Mouse (Mus musculus): Measurements from ENCODE around the gene Tmem147. TPM values are rescaled to one million over a fixed set of nuclear protein-coding genes. Genes with fewer than 3 reads are reported as not detected.

The Tmem147 gene
- total RNA-seq, 2 experiments from 2014 or later: 119 to 130 TPM

Other genes starting within 250 kb of the Tmem147 start
- gene Prodh2, start 235.9 kb downstream of the Tmem147 start, total RNA-seq (2021): not detected
- gene Arhgap33, start 194.5 kb downstream of the Tmem147 start, total RNA-seq (2021): 100 to 1,000 TPM; 190 to 213 TPM
- gene Hspb6, start 177.4 kb downstream of the Tmem147 start, total RNA-seq (2021): 1 to 10 TPM; 5.1 to 6.4 TPM
- 1 to 10 TPM; 5.2 to 5.5 TPM for gene Proser3, start 177.2 kb downstream of the Tmem147 start, total RNA-seq (2021)
- gene Lin37, start 169.7 kb downstream of the Tmem147 start, total RNA-seq (2021): 10 to 100 TPM; 45.5 to 47.8 TPM
- gene U2af1l4, start 166.2 kb downstream of the Tmem147 start, total RNA-seq (2021): 10 to 100 TPM; 57.2 to 69.2 TPM
- gene Gm49396, start 166.2 kb downstream of the Tmem147 start, total RNA-seq (2021): 1 to 10 TPM; 5.7 TPM
- gene Psenen, start 165.9 kb downstream of the Tmem147 start, total RNA-seq (2021): 10 to 100 TPM; 82.7 to 90.1 TPM
- gene Igflr1, start 164.1 kb downstream of the Tmem147 start, total RNA-seq (2021): 1 to 10 TPM; 2.8 to 3.5 TPM
- gene Kmt2b, start 140.8 kb downstream of the Tmem147 start, total RNA-seq (2021): 10 to 100 TPM; 46.4 to 50.4 TPM
- gene Zbtb32, start 130.6 kb downstream of the Tmem147 start, total RNA-seq (2021): not detected
- under 1 TPM; 0.23 to 0.50 TPM for gene Upk1a, start 116.7 kb downstream of the Tmem147 start, total RNA-seq (2021)
- gene Cox6b1, start 103.4 kb downstream of the Tmem147 start, total RNA-seq (2021): 100 to 1,000 TPM; 721 to 744 TPM
- not detected for gene Etv2, start 93.7 kb downstream of the Tmem147 start, total RNA-seq (2021)
- 10 to 100 TPM; 66.8 to 70.8 TPM for gene Rbm42, start 79.2 kb downstream of the Tmem147 start, total RNA-seq (2021)
- gene Haus5, start 64.5 kb downstream of the Tmem147 start, total RNA-seq (2021): 1 to 10 TPM; 3.5 to 6.4 TPM
- not detected for gene Pmis2, start 57.9 kb downstream of the Tmem147 start, total RNA-seq (2021)
- gene 2200002J24Rik, start 30.6 kb downstream of the Tmem147 start, total RNA-seq (2021): not detected
- gene Atp4a, start 17.3 kb downstream of the Tmem147 start, total RNA-seq (2021): 1 to 10 TPM in 1 of 2 experiments, under 1 TPM in 1; 0.60 to 1.2 TPM
- gene Gapdhs, start 14.1 kb upstream of the Tmem147 start, total RNA-seq (2021): not detected
- 1 to 10 TPM; 5.7 to 7.0 TPM for gene Sbsn, start 21.9 kb upstream of the Tmem147 start, total RNA-seq (2021)
- gene Dmkn, start 34.2 kb upstream of the Tmem147 start, total RNA-seq (2021): 1 to 10 TPM; 4.0 to 5.0 TPM
- gene Krtdap, start 58.4 kb upstream of the Tmem147 start, total RNA-seq (2021): not detected
- not detected for gene Ffar2, start 94.2 kb upstream of the Tmem147 start, total RNA-seq (2021)
- gene Ffar3, start 126.6 kb upstream of the Tmem147 start, total RNA-seq (2021): not detected
- gene Ffar1, start 132.0 kb upstream of the Tmem147 start, total RNA-seq (2021): not detected
- not detected for gene Cd22, start 150.8 kb upstream of the Tmem147 start, total RNA-seq (2021)
- 100 to 1,000 TPM; 152 to 176 TPM for gene Mag, start 185.3 kb upstream of the Tmem147 start, total RNA-seq (2021)
- not detected for gene Hamp2, start 195.1 kb upstream of the Tmem147 start, total RNA-seq (2021)
- not detected for gene Hamp, start 214.5 kb upstream of the Tmem147 start, total RNA-seq (2021)
- gene Usf2, start 227.3 kb upstream of the Tmem147 start, total RNA-seq (2021): 100 to 1,000 TPM; 139 to 144 TPM
- 1 to 10 TPM; 8.8 to 9.9 TPM for gene Lsr, start 243.9 kb upstream of the Tmem147 start, total RNA-seq (2021)
- gene Fam187b, start 244.2 kb upstream of the Tmem147 start, total RNA-seq (2021): not detected